ENCODE assay signal across 9 mouse cellular contexts in the genomic region with DNA sequence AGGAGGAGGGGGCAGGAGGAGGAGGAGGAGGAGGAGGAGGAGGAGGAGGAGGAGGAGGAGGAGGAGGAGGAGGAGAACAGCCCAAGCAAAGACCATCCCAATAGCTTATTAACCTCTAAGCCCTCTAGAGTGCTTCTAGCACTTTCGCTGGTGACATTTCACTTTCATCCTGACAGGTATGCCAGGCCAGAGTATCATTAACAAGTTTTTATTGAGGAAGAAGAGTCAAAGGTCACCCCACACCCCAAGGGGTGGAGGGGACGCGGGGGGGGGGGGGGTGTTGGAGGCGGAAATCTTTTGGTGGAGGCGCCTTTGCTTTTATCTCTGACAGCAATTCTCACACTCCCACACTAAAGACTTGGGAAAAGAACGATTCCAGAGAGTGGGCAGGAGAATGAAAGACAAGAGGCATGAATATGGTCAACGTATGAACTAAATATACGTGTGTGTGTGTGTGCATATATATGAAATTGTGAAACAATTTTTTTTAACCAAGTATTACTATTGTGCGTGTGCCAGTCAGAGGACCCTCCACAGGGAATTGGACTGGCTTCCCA. TPM values are rescaled to one million over a fixed set of nuclear protein-coding genes. Genes with fewer than 3 reads are reported as not detected.
DNase-seq lines count a peak whose midpoint lies in the region; ATAC-seq and TF ChIP-seq lines count a peak whose summit lies in the region.
"Had no signal": no experiment of that assay in that cellular context is flagged by ENCODE, and none has a peak within 500 bp of the region (broad histone marks: within the 10 kb centered on the region; RNA-seq: fewer than 3 reads in every experiment).

No protein-coding gene starts in this region.

- H3K27me3 ChIP-seq in lung, embryonic 16.5 days (ENCODE audit: control insufficient read depth, insufficient read depth, low read depth, low read length) = no peaks in the 10 kb centered on the region; the same call in 1 of the 2 replicates
- peaks cover 8% of the 10 kb centered on the region; the same call in 1 of the 2 replicates for H3K27me3 ChIP-seq in limb, embryonic 13.5 days
- no peaks in the 10 kb centered on the region; the same call in 1 of the 2 replicates for H3K27me3 ChIP-seq in stomach, embryonic 16.5 days (ENCODE audit: control insufficient read depth, insufficient read depth, low read length)

- H3K4me1 ChIP-seq in lung, embryonic 16.5 days (replicated peaks; ENCODE audit: control insufficient read depth, insufficient read depth, low read length) = peaks cover 6% of the 10 kb centered on the region; the same call in 1 of the 2 replicates
- no peaks in the 10 kb centered on the region for H3K4me1 ChIP-seq in lung, adult 2 months (ENCODE audit: control insufficient read depth, insufficient read depth, low read length)
- peaks cover 4% of the 10 kb centered on the region; the same call in 1 of the 2 replicates for H3K4me1 ChIP-seq in limb, embryonic 13.5 days
- 0 out of 2 replicates have a peak, but pooled peaks cover 4% of the 10 kb centered on the region for H3K4me1 ChIP-seq in stomach, embryonic 16.5 days (ENCODE audit: control insufficient read depth, insufficient read depth, low read length)

- peak overlapping the region; percentile 61 for H3K4me3 ChIP-seq in lung, embryonic 16.5 days (ENCODE audit: low read length)
- no peak overlapping the region for H3K4me3 ChIP-seq in lung, adult 2 months (replicated peaks; ENCODE audit: extremely low read depth, low read depth, low read length)
- H3K4me3 ChIP-seq in limb, embryonic 13.5 days = peak overlapping the region; percentile 67
- H3K4me3 ChIP-seq in stomach, embryonic 16.5 days (replicated peaks; ENCODE audit: low read length) = peak overlapping the region; percentile 58

- no peaks in the 10 kb centered on the region for H3K9me3 ChIP-seq in lung, embryonic 16.5 days (ENCODE audit: control insufficient read depth, low read length)
- H3K9me3 ChIP-seq in limb, embryonic 13.5 days = no peaks in the 10 kb centered on the region
- no peaks in the 10 kb centered on the region for H3K9me3 ChIP-seq in stomach, embryonic 16.5 days (replicated peaks; ENCODE audit: control insufficient read depth, low read length)

- 30% methylated on average over 9 of the region's 9 CpGs for WGBS in lung, embryonic 16.5 days
- WGBS in lung, adult 2 months = 36% methylated on average over 9 of the region's 9 CpGs
- WGBS in limb, embryonic 13.5 days = 12% methylated on average over 9 of the region's 9 CpGs
- WGBS in stomach, embryonic 16.5 days = 42% methylated on average over 9 of the region's 9 CpGs

- peak; percentile 6 for DNase-seq in cerebellum, adult 9-10 months
- no peak for DNase-seq in cerebellum, adult 18-20 months
- DNase-seq in lung, adult 2 months = no peak
- no peak for DNase-seq in adrenal gland, postnatal 4 days (ENCODE audit: low spot score in 2 of 2)
- no peak for DNase-seq in adrenal gland, postnatal 14 days

- no peak for TF ChIP-seq CTCF in lung, adult 2 months (IDR thresholded peaks at IDR 0.05; ENCODE audit: insufficient read depth, low read length)

- peak overlapping the region; percentile 74 for H3K4me2 ChIP-seq in lung, embryonic 16.5 days (ENCODE audit: low read depth, low read length)
- peak overlapping the region; percentile 78 for H3K4me2 ChIP-seq in limb, embryonic 13.5 days (replicated peaks)
- peak overlapping the region; percentile 79 for H3K4me2 ChIP-seq in stomach, embryonic 16.5 days (ENCODE audit: low read depth, low read length)

- ATAC-seq in lung, embryonic 16.5 days (ENCODE audit: low read depth) = no peak
- ATAC-seq in limb, embryonic 13.5 days (ENCODE audit: low FRiP score, low read depth) = no peak
- no peak for ATAC-seq in stomach, embryonic 16.5 days (ENCODE audit: insufficient read depth, low FRiP score)

- H3K36me3 ChIP-seq in lung, embryonic 16.5 days (ENCODE audit: control insufficient read depth, insufficient read depth, low read length) = no peaks in the 10 kb centered on the region
- H3K36me3 ChIP-seq in limb, embryonic 13.5 days = no peaks in the 10 kb centered on the region
- H3K36me3 ChIP-seq in stomach, embryonic 16.5 days (ENCODE audit: control insufficient read depth, insufficient read depth, low read length) = no peaks in the 10 kb centered on the region

- TF ChIP-seq POLR2A in lung, adult 2 months (IDR thresholded peaks at IDR 0.05; ENCODE audit: borderline replicate concordance, extremely low read depth, low read depth, low read length) = no peak

- no peak overlapping the region for H3K27ac ChIP-seq in lung, embryonic 16.5 days (ENCODE audit: low read length)
- H3K27ac ChIP-seq in limb, embryonic 13.5 days = no peak overlapping the region
- H3K27ac ChIP-seq in stomach, embryonic 16.5 days (ENCODE audit: low read length) = no peak overlapping the region
- H3K27ac ChIP-seq: macrophage had no signal

- no peak overlapping the region for H3K9ac ChIP-seq in lung, embryonic 16.5 days (ENCODE audit: low read length)
- no peak overlapping the region for H3K9ac ChIP-seq in limb, embryonic 13.5 days
- H3K9ac ChIP-seq in stomach, embryonic 16.5 days (ENCODE audit: low read length) = no peak overlapping the region

RNA-seq across cellular contexts. Expression of gene Cox20, which starts 43.7 kb away (rescaled TPM):
- 113 and 141 TPM in 2 replicates for polyA plus RNA-seq in lung, embryonic 16.5 days (2015; fragmentation: Nextera tagmentation; extraction: Ambion mirVana)
- polyA plus RNA-seq in lung, adult 2 months (2012; rRNA removed) = 7.3 and 12.4 TPM in 2 replicates
- polyA plus RNA-seq in limb, embryonic 13.5 days (2015; fragmentation: Nextera tagmentation; extraction: Ambion mirVana) = 133 and 135 TPM in 2 replicates
- polyA plus RNA-seq in stomach, embryonic 16.5 days (2015; fragmentation: Nextera tagmentation; extraction: Ambion mirVana) = 107 and 139 TPM in 2 replicates
- total RNA-seq in adrenal gland, postnatal 4 days (2021) = 10 to 100 TPM; 76.2 to 81.3 TPM
- total RNA-seq in adrenal gland, postnatal 14 days (2021) = 88.1 and 107 TPM in 2 replicates
